Mouse (Mus musculus) layer of hippocampus, postnatal 36 days (tissue): ENCODE data around the gene Tnnt1. TPM values are rescaled to one million over a fixed set of nuclear protein-coding genes. Genes with fewer than 3 reads are reported as not detected.
A peak's percentile ranks its signal among the peaks of the same experiment; 100 is the strongest.

Experiments used
- DNase-seq, 2 experiments: peaks; one replicate each; pipeline ENCODE4 v3.0.0; 2022
- total RNA-seq, 2 experiments: library from RNA; stranded (reverse); gene quantifications; 2 replicates each; pipeline ENCODE4 v1.2.3; 2021

The Tnnt1 gene
- total RNA-seq, 2 experiments from 2014 or later: 1.1 to 4.2 TPM

- DNase-seq: no peak
These were observed 5.2 kb upstream of the Tnnt1 start for GRCm38 (mm10) chr7:4521231-4522003.

- DNase-seq: no peak
These were observed 2.3 kb upstream of the Tnnt1 start for GRCm38 (mm10) chr7:4518487-4518886.

- DNase-seq: no peak
These were observed 329 bp downstream of the Tnnt1 start for GRCm38 (mm10) chr7:4515853-4516252.

- DNase-seq: no peak
These were observed 2.1 kb downstream of the Tnnt1 start for GRCm38 (mm10) chr7:4513829-4514712.

GRCm38 (mm10) chr7:4513236-4513635 is 2.9 kb downstream of the Tnnt1 start:
- no peak for DNase-seq

- no peak for DNase-seq
These were observed 4.5 kb downstream of the Tnnt1 start for GRCm38 (mm10) chr7:4511489-4512224.

- DNase-seq: peak; percentile 29 to 34
These were observed 6.1 kb downstream of the Tnnt1 start for GRCm38 (mm10) chr7:4509863-4510608.

GRCm38 (mm10) chr7:4508739-4509116 is 7.5 kb downstream of the Tnnt1 start:
- no peak for DNase-seq

GRCm38 (mm10) chr7:4508062-4508738 is 8.0 kb downstream of the Tnnt1 start:
- DNase-seq: no peak

GRCm38 (mm10) chr7:4507220-4507619 is 9.0 kb downstream of the Tnnt1 start:
- DNase-seq: no peak

GRCm38 (mm10) chr7:4504646-4505435 is 11.3 kb downstream of the Tnnt1 start:
- no peak for DNase-seq

- no peak for DNase-seq
These were observed 12.3 kb downstream of the Tnnt1 start for GRCm38 (mm10) chr7:4503858-4504257.

GRCm38 (mm10) chr7:4503100-4503499 is 13.1 kb downstream of the Tnnt1 start:
- no peak for DNase-seq

GRCm38 (mm10) chr7:4502421-4503090 is 13.6 kb downstream of the Tnnt1 start:
- peak; percentile 45 to 60 for DNase-seq

- DNase-seq: peak; percentile 97
These were observed 14.4 kb downstream of the Tnnt1 start, which contains the start of gene Ppp1r12c for GRCm38 (mm10) chr7:4501558-4502397. TSS of gene Ppp1r12c (minus strand) at chr7:4501680.

GRCm38 (mm10) chr7:4500892-4501471 is 15.2 kb downstream of the Tnnt1 start:
- peak; percentile 43 to 54 for DNase-seq

GRCm38 (mm10) chr7:4499034-4499433 is 17.1 kb downstream of the Tnnt1 start:
- DNase-seq: no peak

GRCm38 (mm10) chr7:4498251-4498650 is 17.9 kb downstream of the Tnnt1 start:
- DNase-seq: no peak
